Mouse (Mus musculus) bone marrow, adult 2 months (tissue): ENCODE data around the gene Ryr2.

ENCODE experiments used
- CTCF ChIP-seq: fragments of 200-500 bp; IDR thresholded peaks from 2 replicates; pipeline ENCODE4 v1.5.1; 2011; ENCODE audit warnings: low read length, control low read depth; ENCODE audit not compliant: control insufficient read depth, insufficient read depth
- POLR2A ChIP-seq: fragments of 200-500 bp; IDR thresholded peaks from 2 replicates; pipeline ENCODE4 v1.6.1; 2011; ENCODE audit warnings: low read depth, mild to moderate bottlenecking, control low read depth, low read length, borderline replicate concordance; ENCODE audit not compliant: control insufficient read depth

DNA sequence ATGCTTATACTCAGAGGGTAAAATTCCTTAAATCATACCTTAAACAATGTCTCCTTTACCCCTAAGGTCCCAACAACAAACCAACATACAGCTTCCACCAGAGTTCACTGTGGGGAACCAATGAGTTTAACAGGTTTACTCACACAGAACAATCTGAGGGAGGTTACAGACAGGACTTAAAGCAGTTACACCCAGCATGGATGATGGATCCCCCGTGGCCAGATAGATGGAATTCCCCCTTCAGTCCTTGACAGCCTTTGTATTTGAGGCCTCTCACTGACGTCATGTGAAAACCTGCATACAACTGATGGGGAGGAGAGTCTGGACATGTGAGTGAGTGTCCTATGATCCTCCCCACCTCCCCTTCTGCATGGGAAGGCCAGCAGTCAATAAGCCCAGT lies 99.2 kb downstream of the Ryr2 start:
- TF ChIP-seq CTCF: no peak
- no peak for TF ChIP-seq POLR2A
